In the genomic region with DNA sequence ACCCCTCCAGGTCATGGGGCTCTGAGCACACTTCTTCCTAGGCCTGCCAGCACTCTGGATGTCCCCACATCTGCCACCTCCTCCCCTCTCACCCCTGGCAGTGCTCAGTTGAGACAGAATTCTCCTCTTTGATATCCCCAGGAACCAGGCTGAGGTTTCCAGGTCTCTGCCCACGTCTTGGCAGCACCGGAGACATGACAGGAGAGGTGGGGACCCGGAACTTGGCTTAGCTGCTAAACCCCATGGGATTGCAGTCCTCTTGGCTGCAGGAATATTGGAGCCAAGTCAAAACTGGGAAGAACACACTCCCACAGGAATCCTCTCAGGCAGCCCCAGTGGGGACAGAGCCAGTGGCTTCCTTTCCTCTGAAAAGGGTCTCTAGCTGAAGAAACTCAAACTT, we compare ENCODE assay signal across 26 mouse cellular contexts. TPM values are rescaled to one million over a fixed set of nuclear protein-coding genes. Genes with fewer than 3 reads are reported as not detected.
DNase-seq lines count a peak whose midpoint lies in the region; ATAC-seq and TF ChIP-seq lines count a peak whose summit lies in the region.
"Had no signal": no experiment of that assay in that cellular context is flagged by ENCODE, and none has a peak within 500 bp of the region (broad histone marks: within the 10 kb centered on the region; RNA-seq: fewer than 3 reads in every experiment).

No protein-coding gene starts in this region.

- TF ChIP-seq CTCF in gastrocnemius, adult 2 months (IDR thresholded peaks at IDR 0.05) = no peak

- H3K4me3 ChIP-seq in gastrocnemius, adult 2 months = no peak overlapping the region
- H3K4me3 ChIP-seq in heart, embryonic 13.5 days = no peak overlapping the region
- no peak overlapping the region for H3K4me3 ChIP-seq in limb, embryonic 10.5 days
- H3K4me3 ChIP-seq: erythroblast, embryonic 14.5 days; forebrain, embryonic 13.5 days; heart, embryonic 12.5 days; left cerebral cortex, adult 2 months; limb, embryonic 13.5 days; liver, embryonic 12.5 days; megakaryocyte, embryonic 14.5 days; midbrain, embryonic 13.5 days; neural tube, embryonic 13.5 days had no signal

- WGBS in heart, embryonic 13.5 days = 57% methylated on average over 3 of the region's 3 CpGs
- WGBS in limb, embryonic 10.5 days = 78% methylated on average over 3 of the region's 3 CpGs

- intact Hi-C loops in gastrocnemius, adult 2 months (cut with DNase I) = no loop called here
- intact Hi-C loops in gastrocnemius, postnatal 36 days (cut with DNase I) = no loop called here

- H3K36me3 ChIP-seq in heart, embryonic 13.5 days = no peaks in the 10 kb centered on the region
- H3K36me3 ChIP-seq in limb, embryonic 10.5 days = no peaks in the 10 kb centered on the region
- H3K36me3 ChIP-seq: heart, embryonic 12.5 days; limb, embryonic 13.5 days; liver, embryonic 12.5 days; midbrain, embryonic 13.5 days; neural tube, embryonic 13.5 days had no signal

- H3K4me2 ChIP-seq in heart, embryonic 13.5 days = no peak overlapping the region
- H3K4me2 ChIP-seq: forebrain, embryonic 13.5 days; heart, embryonic 12.5 days; limb, embryonic 13.5 days; liver, embryonic 12.5 days; midbrain, embryonic 13.5 days; neural tube, embryonic 13.5 days had no signal

- no peak overlapping the region for H3K9ac ChIP-seq in heart, embryonic 13.5 days
- H3K9ac ChIP-seq: forebrain, embryonic 13.5 days; heart, embryonic 12.5 days; limb, embryonic 13.5 days; liver, embryonic 12.5 days; liver, postnatal 0 days; midbrain, embryonic 13.5 days; neural tube, embryonic 13.5 days had no signal

- H3K9me3 ChIP-seq in heart, embryonic 13.5 days = no peaks in the 10 kb centered on the region
- no peaks in the 10 kb centered on the region for H3K9me3 ChIP-seq in limb, embryonic 10.5 days (replicated peaks)
- H3K9me3 ChIP-seq: forebrain, embryonic 13.5 days; heart, embryonic 12.5 days; limb, embryonic 13.5 days; liver, embryonic 12.5 days; midbrain, embryonic 13.5 days; neural tube, embryonic 13.5 days had no signal

- peaks cover 31% of the 10 kb centered on the region for H3K4me1 ChIP-seq in heart, embryonic 13.5 days
- peaks cover 21% of the 10 kb centered on the region for H3K4me1 ChIP-seq in limb, embryonic 10.5 days
- H3K4me1 ChIP-seq: forebrain, embryonic 13.5 days; midbrain, embryonic 13.5 days; neural tube, embryonic 13.5 days had no signal

- no peak for ATAC-seq in heart, embryonic 13.5 days (ENCODE audit: extremely low read depth, insufficient number of reproducible peaks, low FRiP score, low TSS enrichment)
- ATAC-seq: forebrain, embryonic 13.5 days; intestine, embryonic 16.5 days; liver, embryonic 12.5 days; liver, postnatal 0 days; midbrain, embryonic 13.5 days had no signal

- H3K27me3 ChIP-seq in heart, embryonic 13.5 days (replicated peaks) = peaks cover 6% of the 10 kb centered on the region
- H3K27me3 ChIP-seq in limb, embryonic 10.5 days (ENCODE audit: low read depth, poor library complexity, severe bottlenecking) = 0 out of 2 replicates have a peak, but pooled peaks cover 10% of the 10 kb centered on the region
- H3K27me3 ChIP-seq: forebrain, embryonic 13.5 days; limb, embryonic 13.5 days; midbrain, embryonic 13.5 days; neural tube, embryonic 13.5 days had no signal

- peak overlapping the region; percentile 85 for H3K27ac ChIP-seq in gastrocnemius, adult 2 months
- 0 out of 2 replicates have a peak overlapping the region, but pooled peaks have one; percentile 7 for H3K27ac ChIP-seq in heart, embryonic 13.5 days (replicated peaks)
- H3K27ac ChIP-seq in limb, embryonic 10.5 days = peak overlapping the region; percentile 37
- H3K27ac ChIP-seq: forebrain, embryonic 13.5 days; left cerebral cortex, adult 2 months; limb, embryonic 13.5 days; liver, embryonic 12.5 days; midbrain, embryonic 13.5 days; neural tube, embryonic 13.5 days; stomach, postnatal 0 days had no signal

- peak; percentile 39 for DNase-seq in gastrocnemius, adult 2 months
- DNase-seq in gastrocnemius, postnatal 36 days = no peak
- no peak for DNase-seq in heart, adult 8-10 months (ENCODE audit: low spot score)
- DNase-seq in adipocyte (ENCODE audit: low spot score) = peak; percentile 54
- no peak for DNase-seq in limb, embryonic 10.5 days (ENCODE audit: low spot score)
- no peak for DNase-seq in lung, postnatal 4 days
- DNase-seq: cerebellum, adult 2 months; cerebellum, postnatal 14 days; gastrocnemius, postnatal 10 days; liver, postnatal 0 days; lung, postnatal 36 days; right cerebral cortex, postnatal 4 days; thymus, adult 18-20 months; thymus, postnatal 25 days had no signal

RNA-seq across cellular contexts. Expression of gene Fbln2, which starts 24.4 kb away (rescaled TPM):
- 10 to 100 TPM; 43.6 to 64.7 TPM for total RNA-seq in gastrocnemius, adult 2 months (2021)
- 10 to 100 TPM; 42.5 to 50.6 TPM for total RNA-seq in gastrocnemius, postnatal 36 days (2021)
- polyA plus RNA-seq in heart, embryonic 13.5 days (2015; fragmentation: Nextera tagmentation; extraction: Ambion mirVana) = 173 and 181 TPM in 2 replicates
- 10 to 100 TPM; 42.1 to 59.3 (median 49.9) TPM for total RNA-seq in heart, adult 8-10 months (2022)
- 61.9 and 101 TPM in 2 replicates for polyA plus RNA-seq in limb, embryonic 10.5 days (2016; fragmentation: Nextera tagmentation; extraction: Ambion mirVana)

RNA-seq across cellular contexts. Expression of gene Hdac11, which starts 31.4 kb away (rescaled TPM):
- 1 to 10 TPM; 5.1 to 6.5 TPM for total RNA-seq in gastrocnemius, adult 2 months (2021)
- 1 to 10 TPM; 3.7 to 4.0 TPM for total RNA-seq in gastrocnemius, postnatal 36 days (2021)
- polyA plus RNA-seq in heart, embryonic 13.5 days (2015; fragmentation: Nextera tagmentation; extraction: Ambion mirVana) = 8.2 and 9.6 TPM in 2 replicates
- total RNA-seq in heart, adult 8-10 months (2022) = 10 to 100 TPM; 20.1 to 24.7 (median 23.3) TPM
- polyA plus RNA-seq in limb, embryonic 10.5 days (2016; fragmentation: Nextera tagmentation; extraction: Ambion mirVana) = 10.0 and 12.8 TPM in 2 replicates

Comparison
In these comparisons a context has a peak if more than half of its experiments do, and no peak if none do; other contexts are left out.
1. DNase-seq: peak in gastrocnemius, adult 2 months (single experiment) and adipocyte (single experiment); none in gastrocnemius, postnatal 36 days (0 of 2), heart, adult 8-10 months (single experiment), limb, embryonic 10.5 days (single experiment) and lung, postnatal 4 days (0 of 2).
2. H3K27ac ChIP-seq: peak in every context shown above with its lines; median percentile 85 in gastrocnemius, adult 2 months; 37 in limb, embryonic 10.5 days; 7 in heart, embryonic 13.5 days.